Mouse (Mus musculus) hindbrain, embryonic 15.5 days (tissue): ENCODE results near the gene Zscan4-ps2. TPM values are rescaled to one million over a fixed set of nuclear protein-coding genes. Genes with fewer than 3 reads are reported as not detected.
"Not testable (repeated sequence)": the region's sequence is repeated elsewhere in the genome, so short reads cannot be mapped to it uniquely, and the experiment has no call there.

ENCODE experiments used
- ATAC-seq: fragments of 200-750 bp; cut with Nextera tagmentation; 2 replicates; pipeline ENCODE4 v1.8.0; 2017; ENCODE audit warnings: low read depth, moderate number of reproducible peaks, moderate TSS enrichment; ENCODE audit not compliant: low FRiP score
- H3K27ac ChIP-seq: fragments of 300-500 bp; sonication (generic); replicated peaks from 2 replicates; pipeline ENCODE4 v1.5.1; 2015; ENCODE audit warnings: mild to moderate bottlenecking, inconsistent platforms
- H3K27me3 ChIP-seq: fragments of 300-500 bp; sonication (generic); 2 replicates; pipeline ENCODE4 v1.6.1; 2015; ENCODE audit warnings: control low read depth, inconsistent platforms
- H3K36me3 ChIP-seq: fragments of 300-500 bp; sonication (generic); 2 replicates; pipeline ENCODE4 v1.6.1; 2015; ENCODE audit warnings: control low read depth, inconsistent platforms
- H3K4me1 ChIP-seq: fragments of 300-500 bp; sonication (generic); replicated peaks from 2 replicates; pipeline ENCODE4 v1.6.1; 2015; ENCODE audit warnings: control low read depth, inconsistent platforms
- H3K4me2 ChIP-seq: fragments of 300-500 bp; sonication (generic); 2 replicates; pipeline ENCODE4 v1.6.1; 2015; ENCODE audit warnings: moderate library complexity, mild to moderate bottlenecking, inconsistent platforms
- H3K4me3 ChIP-seq: fragments of 300-500 bp; sonication (generic); 2 replicates; pipeline ENCODE4 v1.5.1; 2015; ENCODE audit warnings: mild to moderate bottlenecking, inconsistent platforms
- H3K9ac ChIP-seq: fragments of 300-500 bp; sonication (generic); 2 replicates; pipeline ENCODE4 v1.6.1; 2015; ENCODE audit warnings: inconsistent platforms
- H3K9me3 ChIP-seq: fragments of 300-500 bp; sonication (generic); 2 replicates; pipeline ENCODE4 v1.6.1; 2016; ENCODE audit warnings: control low read depth, inconsistent platforms
- WGBS: fragments of 180-500 bp; shearing (Covaris S2); methylation state at CpG from one replicate; pipeline ENCODE4 v1.1.7; 2015; 5-methylcytosine and 5-hydroxymethylcytosine counted together
- polyA plus RNA-seq: library from polyadenylated mRNA; unstranded; fragments of >200 nt; fragmentation: Nextera tagmentation; extraction: Ambion mirVana; gene quantifications from 2 replicates; pipeline ENCODE4 v1.2.1, GENCODE M21; 2015

Zscan4-ps2 gene
- not detected in 2 replicates for polyA plus RNA-seq

DNA sequence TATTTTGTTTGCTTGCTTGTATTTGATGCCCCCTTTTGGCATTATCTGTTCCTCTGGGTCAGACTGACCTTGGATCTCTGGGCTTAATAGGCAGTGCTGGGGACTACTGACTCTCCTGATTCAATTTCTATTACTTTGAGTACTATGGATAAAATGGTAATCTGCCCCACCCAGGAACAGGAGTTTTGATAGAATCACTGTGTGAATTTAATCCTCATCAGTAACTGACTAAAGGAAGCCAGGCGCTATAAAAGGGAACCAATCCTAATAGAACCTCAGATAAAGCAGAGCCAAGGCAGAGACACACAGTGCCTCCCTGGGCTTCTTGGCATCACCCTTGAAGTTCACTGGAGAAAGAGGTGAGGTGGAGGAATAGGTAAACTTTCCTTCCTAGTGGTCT lies at the start of gene Zscan4-ps2:
TSS of gene Zscan4-ps2 (plus strand) at position 301 of the 400 bp plus-strand sequence.
- not testable (repeated sequence) for H3K27me3 ChIP-seq, H3K9ac ChIP-seq, H3K27ac ChIP-seq, H3K4me3 ChIP-seq, H3K4me2 ChIP-seq, H3K4me1 ChIP-seq, H3K9me3 ChIP-seq, ATAC-seq, H3K36me3 ChIP-seq
- WGBS = 93% methylated on average over 1 of the region's 1 CpGs

Other genes starting within 250 kb of the Zscan4-ps2 start
- gene Zscan4e, start 203.6 kb upstream of the Zscan4-ps2 start, polyA plus RNA-seq = not detected in 2 replicates
- not detected in 2 replicates for gene Zscan4f, start 116.4 kb upstream of the Zscan4-ps2 start, polyA plus RNA-seq
- gene Zscan4-ps3, start 95.0 kb downstream of the Zscan4-ps2 start, polyA plus RNA-seq = not detected in 2 replicates
- not detected in 2 replicates for gene Vmn1r72, start 165.8 kb downstream of the Zscan4-ps2 start, polyA plus RNA-seq
- gene Vmn1r73, start 216.0 kb downstream of the Zscan4-ps2 start, polyA plus RNA-seq = not detected in 2 replicates